ENCODE assay signal across 20 mouse cellular contexts in genomic region chr8:78266231-78266630, GRCm38 (mm10). TPM values are rescaled to one million over a fixed set of nuclear protein-coding genes. Genes with fewer than 3 reads are reported as not detected.
"Had no signal": no experiment of that assay in that cellular context is flagged by ENCODE, and none has a peak within 500 bp of the region (broad histone marks: within the 10 kb centered on the region; RNA-seq: fewer than 3 reads in every experiment).

No protein-coding gene starts in this region.

- H3K4me3 ChIP-seq: neural tube, embryonic 15.5 days; stomach, embryonic 15.5 days had no signal

- H3K36me3 ChIP-seq: neural tube, embryonic 15.5 days; stomach, embryonic 15.5 days had no signal

- H3K27ac ChIP-seq: neural tube, embryonic 15.5 days; stomach, embryonic 15.5 days; stomach, postnatal 0 days had no signal

- DNase-seq: retina, postnatal 1 day; right cerebral cortex, adult 18-20 months; right cerebral cortex, postnatal 14 days; right cerebral cortex, postnatal 25 days; right cerebral cortex, postnatal 4 days; spleen, adult 18-20 months; thymus, adult 18-20 months; thymus, adult 2 months; thymus, postnatal 14 days; thymus, postnatal 25 days; thymus, postnatal 36 days; thymus, postnatal 4 days had no signal

- H3K4me2 ChIP-seq: neural tube, embryonic 15.5 days; stomach, embryonic 15.5 days had no signal

- H3K27me3 ChIP-seq: stomach, embryonic 15.5 days had no signal

- H3K4me1 ChIP-seq: stomach, embryonic 15.5 days had no signal

- H3K9ac ChIP-seq: neural tube, embryonic 15.5 days; stomach, embryonic 15.5 days had no signal

- H3K9me3 ChIP-seq: neural tube, embryonic 15.5 days; stomach, embryonic 15.5 days had no signal

RNA-seq across cellular contexts. Expression of gene Ttc29, which starts 53.1 kb away (rescaled TPM):
- total RNA-seq: neutrophil, adult 5-6 weeks had no signal
- polyA plus RNA-seq: small intestine, adult 2 months; spleen, adult 2 months; stomach, embryonic 14.5 days; stomach, postnatal 0 days; thymus, adult 2 months; urinary bladder, adult 2 months had no signal
